Mouse (Mus musculus) adipocyte (in vitro differentiated cells): ENCODE results near the gene Ube2e3.

Source experiments
- DNase-seq: peaks from one replicate; pipeline ENCODE4 v3.0.0-alpha.2; 2016; ENCODE audit warnings: low spot score

Ube2e3 gene

DNA sequence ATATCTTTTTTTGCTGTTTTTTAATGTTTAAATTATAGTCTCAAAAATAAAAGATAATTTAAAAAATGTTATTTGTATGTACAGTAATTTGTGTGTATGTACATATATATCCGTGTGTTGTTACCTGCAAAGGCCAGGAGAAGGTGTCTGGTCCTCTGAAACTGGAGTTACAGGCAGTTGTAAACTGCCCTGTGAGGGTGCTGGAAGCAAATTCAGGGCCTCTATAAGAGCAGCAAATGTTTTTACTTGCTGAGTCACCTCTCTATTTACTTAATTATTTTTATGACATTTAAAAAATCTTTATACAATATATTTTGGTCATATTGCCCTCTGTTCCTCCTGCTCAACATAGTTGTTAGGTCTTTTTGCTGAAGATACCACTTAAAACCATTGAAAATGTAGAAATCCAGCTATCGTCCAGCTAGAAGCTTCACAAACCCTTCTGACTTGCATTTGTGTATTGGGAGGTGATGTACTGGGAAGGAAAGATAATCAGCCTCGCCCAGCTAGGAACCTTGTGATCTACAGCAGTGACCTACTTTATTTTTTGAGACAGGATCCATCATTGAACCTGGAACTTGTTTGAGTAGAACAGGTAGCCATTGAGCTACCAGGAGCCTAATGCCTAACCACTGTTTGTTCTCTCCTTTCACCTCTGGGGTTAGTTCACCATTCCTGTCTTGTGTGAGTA lies 15.0 kb downstream of the Ube2e3 start:
- no peak for DNase-seq

DNA sequence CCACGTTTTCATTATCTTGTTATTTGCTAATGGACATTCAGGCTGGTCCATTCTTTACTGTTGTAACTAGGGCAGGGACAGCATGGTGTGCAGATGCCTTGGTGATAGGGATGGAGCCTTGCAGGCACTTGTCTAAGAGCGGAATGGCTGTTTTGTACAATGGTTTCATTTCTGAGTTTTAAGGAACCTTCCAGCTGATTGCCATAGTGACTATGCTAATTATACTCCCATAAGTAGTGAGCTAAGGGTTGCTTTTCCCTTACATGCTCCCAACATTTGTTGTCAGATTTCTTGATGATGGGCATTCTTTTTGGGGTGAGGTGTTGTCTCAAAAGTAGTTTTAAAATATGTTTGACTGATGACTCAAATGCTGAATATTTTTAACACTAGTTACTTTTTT lies 18.5 kb downstream of the Ube2e3 start:
- no peak for DNase-seq

DNA sequence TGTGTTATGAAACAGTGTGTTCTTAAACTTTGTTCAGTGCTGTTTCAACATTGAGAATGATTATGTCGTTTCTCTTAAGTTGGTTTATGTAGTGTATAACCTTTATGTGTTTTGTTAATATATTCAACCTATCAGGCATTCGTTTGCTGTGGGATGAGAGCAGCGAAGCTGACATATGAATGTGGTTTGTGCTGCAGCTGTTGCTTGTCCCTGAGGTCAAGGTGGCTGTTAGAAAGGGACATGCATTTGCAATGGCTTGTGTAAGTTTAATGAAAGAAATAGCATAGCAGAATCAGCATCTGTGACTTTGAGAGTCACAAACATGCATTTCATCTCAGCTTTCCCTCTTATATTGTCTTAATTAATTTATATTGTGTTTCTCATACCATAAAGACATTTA lies 20.3 kb downstream of the Ube2e3 start:
- DNase-seq, result no peak

DNA sequence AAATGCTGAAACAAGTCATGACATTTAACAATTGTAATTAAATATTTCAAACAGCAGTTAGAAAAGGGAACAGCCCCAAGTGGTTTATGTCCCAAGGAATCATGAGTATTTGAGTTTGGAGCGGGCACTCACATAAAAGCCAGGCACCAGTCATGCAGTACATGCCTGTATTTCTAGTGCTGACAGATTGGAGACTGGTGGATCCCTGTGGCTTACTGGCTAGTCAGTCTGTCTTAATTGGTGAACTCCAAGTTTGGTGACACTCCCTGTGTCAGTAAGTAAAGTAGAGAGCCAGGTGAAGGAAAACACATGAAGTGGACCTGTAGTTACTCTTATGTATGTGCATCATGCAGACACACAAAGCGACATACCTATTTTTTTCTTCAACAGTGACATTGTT lies 27.3 kb downstream of the Ube2e3 start:
- no peak for DNase-seq

DNA sequence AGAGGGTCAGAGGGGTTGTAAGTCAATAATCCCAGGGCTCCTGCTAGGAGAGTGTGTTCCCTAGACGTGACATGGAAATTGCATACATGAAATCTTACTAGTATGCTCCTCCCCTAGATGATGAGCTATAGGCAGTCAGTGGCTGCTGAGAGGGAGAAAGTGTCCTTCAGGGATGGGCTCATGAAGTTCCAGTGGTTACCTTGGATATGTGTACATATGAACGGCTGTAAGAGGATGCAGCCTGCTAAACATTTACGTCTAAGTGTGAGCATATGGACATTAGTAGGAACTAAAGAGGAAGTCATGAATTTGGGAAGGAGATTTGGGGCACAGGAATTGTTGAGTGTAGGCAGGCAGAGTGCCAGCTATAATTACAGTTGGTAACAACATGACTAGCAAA lies 38.0 kb downstream of the Ube2e3 start:
- no peak for DNase-seq

DNA sequence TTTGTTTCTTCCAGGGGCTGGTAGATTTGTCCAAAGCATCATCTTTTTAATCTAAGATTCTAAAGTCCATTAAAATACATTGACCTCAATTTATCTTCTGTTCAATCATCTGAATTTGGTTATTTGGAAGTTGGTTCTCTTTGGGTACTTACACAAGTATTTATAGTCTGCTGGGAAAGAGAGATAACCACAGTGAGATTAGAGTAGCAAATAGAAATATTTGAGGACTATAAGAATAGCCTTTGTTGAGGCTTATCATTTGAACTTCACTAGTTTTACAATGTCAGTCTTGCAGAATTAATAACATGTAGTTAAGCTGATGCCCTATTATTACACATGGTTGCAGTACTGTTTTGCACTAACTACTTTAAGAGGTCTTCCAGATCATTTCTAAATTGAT lies 43.6 kb downstream of the Ube2e3 start:
- no peak for DNase-seq

DNA sequence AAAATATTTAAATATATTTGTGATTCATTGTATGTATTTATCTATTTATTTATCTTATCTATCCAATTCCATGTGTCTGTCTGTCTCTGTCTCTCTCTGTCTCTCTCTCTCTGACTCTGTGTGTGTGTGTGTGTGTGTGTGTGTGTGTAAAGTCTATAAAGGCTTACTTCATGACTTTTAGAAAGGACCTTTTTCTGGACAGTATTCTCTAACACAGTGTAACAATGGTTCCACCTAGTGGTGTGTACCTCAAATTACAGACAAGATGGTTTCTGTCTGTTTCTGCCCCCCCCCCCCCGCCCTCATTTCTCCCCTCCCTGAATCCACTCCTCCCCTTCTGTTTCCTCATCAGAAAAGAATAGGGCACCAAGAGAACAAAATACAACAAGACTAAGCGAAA lies 46.9 kb downstream of the Ube2e3 start:
- peak; percentile 60 for DNase-seq

DNA sequence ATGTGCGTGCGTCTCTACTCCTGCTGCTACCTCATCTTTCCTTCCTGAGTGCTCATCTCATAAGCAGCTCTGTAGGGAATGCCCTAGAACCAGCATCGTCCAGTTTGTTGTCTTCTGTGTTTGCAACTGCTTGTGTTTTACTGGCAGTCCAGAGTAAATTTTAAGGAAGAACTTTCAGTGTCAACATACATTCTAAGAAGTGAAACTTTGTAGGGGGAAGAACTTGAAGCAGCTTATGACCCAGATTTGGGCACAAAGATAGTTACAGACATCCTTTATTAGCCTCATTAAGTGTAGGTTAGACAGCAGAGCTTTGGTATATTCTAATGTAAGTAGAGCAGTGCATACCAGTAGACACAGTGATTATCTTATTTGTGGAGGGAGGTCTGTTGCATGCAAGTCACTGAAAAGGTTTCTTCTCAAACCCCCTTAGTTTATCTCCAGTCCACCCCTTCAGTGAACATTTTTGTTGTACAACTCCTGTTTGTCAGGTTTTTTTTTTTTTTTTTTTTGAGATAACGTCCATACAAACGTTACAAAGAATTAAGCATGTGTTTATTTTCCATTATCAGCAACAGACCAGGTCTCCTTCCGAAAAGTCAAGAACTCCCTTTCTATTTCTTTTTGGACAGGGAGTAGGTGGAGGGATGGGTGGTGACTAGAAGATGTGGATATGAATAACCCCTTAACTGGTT lies 55.2 kb downstream of the Ube2e3 start:
- DNase-seq, result no peak

DNA sequence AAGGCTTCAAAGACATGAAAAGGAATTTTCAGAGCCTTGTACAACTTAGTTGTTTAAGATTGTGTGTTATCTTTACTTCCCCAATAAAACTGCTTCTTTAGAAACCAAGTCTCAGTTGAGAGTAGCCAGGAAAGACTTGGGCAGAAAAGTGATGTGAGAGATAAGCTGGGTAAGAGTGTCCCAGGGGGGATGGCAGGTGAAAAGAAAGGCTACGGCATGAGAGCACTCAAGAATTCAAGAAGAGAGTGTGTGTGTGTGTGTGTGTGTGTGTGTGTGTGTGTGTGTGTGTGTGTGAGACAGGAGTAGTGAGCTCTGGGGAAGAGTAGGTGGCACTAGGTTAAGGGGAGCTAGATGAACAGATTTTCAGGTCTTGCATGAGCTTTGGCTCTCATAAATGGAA lies 57.9 kb downstream of the Ube2e3 start:
- no peak for DNase-seq

DNA sequence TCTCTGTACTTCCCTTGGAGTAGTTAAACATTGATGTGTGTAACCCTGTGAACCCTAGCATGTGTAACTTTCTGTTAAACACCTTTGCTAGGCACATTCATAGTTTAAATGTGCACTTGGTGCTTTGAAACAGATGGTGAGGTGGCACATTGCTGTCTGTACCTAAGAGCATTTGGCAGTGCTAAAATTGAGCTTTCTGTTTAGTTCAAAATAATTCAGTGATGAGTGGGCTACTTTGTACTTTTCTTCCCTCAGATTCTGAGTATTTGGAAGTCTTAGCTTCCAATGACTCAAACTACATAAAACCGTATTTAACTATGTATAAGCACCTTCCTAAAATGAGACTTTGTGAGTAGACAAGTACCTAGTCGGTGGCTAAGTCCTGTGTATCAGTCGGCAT lies 59.7 kb downstream of the Ube2e3 start:
- DNase-seq, result no peak

DNA sequence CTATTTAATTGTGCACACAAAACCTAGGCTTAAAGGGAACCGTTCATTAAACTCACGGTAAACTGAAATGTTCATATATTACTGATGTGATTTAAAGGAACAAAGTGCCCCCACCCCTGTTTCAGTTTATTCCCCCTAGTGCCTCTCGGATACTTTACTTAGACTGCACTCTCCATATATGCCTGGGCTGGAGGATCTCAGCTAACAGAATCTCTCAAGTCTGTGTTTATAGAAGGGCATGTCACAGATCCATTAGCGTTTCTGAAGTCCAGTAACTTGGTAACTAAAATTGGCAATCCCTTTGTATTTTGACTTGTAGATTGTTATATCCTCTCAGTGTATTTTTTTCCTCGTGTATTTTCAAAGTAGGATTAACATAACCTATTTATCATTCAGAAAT lies 60.2 kb downstream of the Ube2e3 start:
- no peak for DNase-seq

DNA sequence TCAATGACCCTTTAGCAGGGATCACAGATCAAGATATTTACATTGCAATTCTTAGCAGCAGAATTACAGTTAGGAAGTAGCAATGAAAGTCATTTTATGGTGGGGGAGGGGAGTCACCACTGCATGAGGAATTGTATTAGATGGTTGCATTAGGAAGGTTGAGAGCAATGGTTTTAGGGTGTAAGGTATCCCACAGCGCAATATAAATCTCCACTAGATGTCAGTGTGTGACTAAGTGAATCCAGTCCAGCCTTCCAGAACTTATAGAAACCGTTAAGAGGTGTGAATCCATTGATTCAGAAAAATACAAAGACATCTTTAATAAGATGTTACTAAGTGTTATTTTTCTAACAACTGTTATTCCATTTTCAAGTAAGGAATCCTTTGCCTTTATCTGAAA lies 63.4 kb downstream of the Ube2e3 start:
- DNase-seq, result peak; percentile 21

DNA sequence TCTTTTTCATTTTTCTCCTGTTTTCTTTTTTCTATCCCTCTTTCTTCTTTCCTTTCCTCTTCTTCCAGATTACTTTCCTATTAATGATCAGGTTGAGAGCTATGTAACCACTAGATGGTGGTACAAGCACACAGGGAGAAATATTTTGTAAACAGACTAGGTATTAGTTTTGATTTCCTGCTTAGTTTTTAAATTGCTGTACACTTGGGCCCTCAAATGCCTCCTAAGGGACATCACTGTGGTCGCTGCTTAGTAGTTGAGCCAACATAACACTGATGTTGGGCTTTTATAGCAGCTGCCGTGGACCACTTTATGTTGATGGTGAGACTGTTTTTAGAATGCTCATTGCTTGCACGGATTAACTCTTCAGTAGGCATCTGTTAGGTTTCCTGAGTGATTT lies 91.5 kb downstream of the Ube2e3 start:
- peak; percentile 54 for DNase-seq

DNA sequence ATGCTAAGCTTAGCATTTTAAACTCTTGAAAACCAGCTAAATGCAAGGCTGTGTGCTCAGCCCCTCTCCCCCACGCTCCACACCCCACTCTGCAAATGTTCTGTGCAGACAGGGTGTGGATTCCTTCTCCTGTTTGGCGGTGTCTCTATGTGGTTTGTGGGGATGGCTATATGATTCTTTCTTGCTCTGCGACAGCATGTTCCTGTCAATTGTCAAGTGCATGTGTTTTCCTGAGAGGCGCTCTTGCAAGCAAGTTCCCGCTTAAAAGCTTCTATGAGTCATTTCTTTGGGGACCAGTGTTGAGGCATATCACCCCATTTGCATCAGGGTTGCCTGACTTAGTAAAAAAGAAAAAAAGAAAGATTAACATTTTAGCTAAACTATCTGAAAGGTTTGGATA lies 92.4 kb downstream of the Ube2e3 start:
- no peak for DNase-seq

DNA sequence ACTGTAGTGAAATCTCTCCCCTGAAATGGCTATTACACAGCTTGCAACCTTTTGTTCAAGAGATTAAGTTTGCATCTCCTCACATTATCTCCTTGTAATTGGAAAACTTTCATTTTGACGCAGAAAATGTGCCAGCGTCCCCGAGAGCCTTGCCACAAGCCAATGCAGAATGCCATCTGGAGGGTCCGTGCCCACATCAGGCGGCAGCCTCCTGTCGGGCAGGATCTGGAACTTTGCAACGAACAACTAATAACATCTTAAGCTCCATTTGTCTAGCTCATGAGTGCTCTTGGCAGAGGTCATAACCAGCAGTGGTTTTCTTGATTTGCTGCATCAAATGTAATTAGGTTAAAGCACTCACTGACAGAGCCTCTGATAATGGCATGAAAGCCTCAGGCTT lies 93.1 kb downstream of the Ube2e3 start:
- DNase-seq, result no peak

DNA sequence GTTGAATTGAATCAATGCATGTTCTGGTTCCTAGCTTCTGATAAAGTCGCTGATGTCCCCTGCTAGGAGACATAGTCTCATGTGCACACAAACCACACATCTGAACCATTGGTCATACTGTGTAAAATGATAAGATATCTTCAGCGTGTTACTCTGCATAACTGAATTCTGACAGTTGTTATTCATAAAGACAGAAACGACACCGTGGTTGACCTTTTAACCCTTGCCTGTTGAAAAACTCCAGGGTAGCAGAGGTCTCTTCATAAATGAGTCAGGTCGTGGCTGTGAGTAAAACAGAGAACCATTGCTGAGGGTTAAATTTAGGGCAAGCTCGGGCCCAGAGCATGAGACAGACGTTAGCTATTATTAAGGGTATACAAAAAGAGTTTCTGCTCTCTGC lies 93.7 kb downstream of the Ube2e3 start:
- no peak for DNase-seq

DNA sequence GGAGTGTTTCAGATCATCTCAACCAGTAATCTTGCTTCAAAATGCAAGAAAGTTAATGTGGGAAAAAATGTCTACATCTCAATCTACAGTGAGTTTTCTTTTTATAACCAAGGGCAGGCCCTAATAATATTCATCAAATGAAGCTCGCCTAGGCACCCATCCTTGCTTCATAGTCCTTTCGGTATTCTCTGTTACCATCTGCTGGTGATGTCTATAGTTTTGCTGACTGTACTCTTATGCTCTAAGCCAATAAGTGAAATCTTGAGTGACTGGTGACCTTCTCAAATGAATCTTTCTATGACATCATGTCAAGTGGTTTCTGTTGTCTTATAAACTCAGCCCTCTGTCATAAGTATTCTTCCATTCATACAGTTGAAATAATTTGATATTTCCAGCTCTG lies 97.1 kb downstream of the Ube2e3 start:
- DNase-seq, result no peak

DNA sequence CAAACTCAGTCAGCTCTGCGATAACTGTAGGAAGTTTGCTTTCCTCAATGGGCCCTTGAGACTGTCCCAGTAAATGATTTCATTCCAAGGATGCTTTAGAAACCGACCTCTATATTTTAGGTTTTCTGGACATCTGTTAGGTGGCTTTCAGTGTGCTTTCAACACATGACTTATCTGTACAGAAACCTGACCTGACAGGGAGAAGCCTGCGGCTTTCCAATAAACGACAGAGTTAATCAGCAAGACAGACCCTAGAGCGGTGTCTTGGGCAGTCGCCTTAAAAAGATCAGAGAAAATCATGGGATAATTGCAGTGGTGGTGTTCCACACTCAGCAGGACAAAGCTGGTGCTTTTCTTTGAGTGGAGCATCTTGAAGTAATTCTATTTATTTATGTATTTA lies 97.5 kb downstream of the Ube2e3 start:
- DNase-seq, result no peak

DNA sequence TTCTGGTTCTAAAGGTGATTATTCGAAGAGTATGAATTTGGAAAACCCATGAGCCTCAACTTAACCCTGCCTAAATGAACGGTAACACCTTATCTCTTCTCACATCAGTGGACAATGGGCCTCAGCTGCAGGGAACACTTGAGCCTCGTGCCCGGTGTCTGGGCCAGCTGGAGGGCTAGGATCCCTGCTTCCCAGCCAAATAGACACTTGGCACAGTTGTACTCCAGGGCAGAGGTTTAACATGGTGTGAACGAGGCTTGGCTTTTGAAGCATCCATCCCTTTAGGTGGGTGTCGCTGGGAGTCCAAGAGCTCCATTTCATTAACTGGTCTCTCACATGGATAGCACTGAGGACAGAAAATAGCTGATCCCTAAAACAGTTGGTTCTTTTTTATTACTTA lies 102.2 kb downstream of the Ube2e3 start:
- peak; percentile 18 for DNase-seq
